In the genomic region with DNA sequence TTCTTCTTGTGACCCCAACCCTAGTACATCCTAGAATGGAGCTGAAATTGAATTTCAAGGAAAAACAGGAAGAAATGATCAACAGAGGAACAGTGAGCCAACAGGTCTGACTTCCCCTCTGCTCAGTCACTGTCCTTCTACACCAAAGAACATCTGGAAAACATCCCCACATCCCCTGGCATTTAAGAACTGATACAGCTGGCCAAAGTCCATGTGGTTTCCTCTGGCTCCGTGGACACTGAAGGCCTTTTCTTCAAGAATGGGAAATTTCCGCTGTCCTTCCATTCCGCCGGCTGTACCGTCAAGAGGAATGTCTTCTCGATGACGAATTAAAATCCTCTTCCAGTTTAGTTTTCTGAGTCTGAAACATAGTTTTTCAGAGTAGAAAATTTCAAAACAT, we compare ENCODE assay signal across 25 mouse cellular contexts. TPM values are rescaled to one million over a fixed set of nuclear protein-coding genes. Genes with fewer than 3 reads are reported as not detected.
DNase-seq lines count a peak whose midpoint lies in the region; ATAC-seq and TF ChIP-seq lines count a peak whose summit lies in the region.
"Had no signal": no experiment of that assay in that cellular context is flagged by ENCODE, and none has a peak within 500 bp of the region (broad histone marks: within the 10 kb centered on the region; RNA-seq: fewer than 3 reads in every experiment).

No protein-coding gene starts in this region.

- peak; percentile 38 for DNase-seq in heart, embryonic 10.5 days (ENCODE audit: low spot score)
- no peak for DNase-seq in heart, postnatal 36 days
- peak; percentile 83 for DNase-seq in midbrain, embryonic 11.5 days (ENCODE audit: low spot score, missing footprints)
- no peak for DNase-seq in gastrocnemius, adult 8-10 months (ENCODE audit: low spot score in 2 of 2)
- DNase-seq in gastrocnemius, adult 2 months = no peak
- DNase-seq: adrenal gland, adult 8-10 months; adrenal gland, postnatal 14 days; adrenal gland, postnatal 36 days; B cell, adult 2 months; cerebellum, adult 11-12 months; cerebellum, adult 2 months; cerebellum, adult 9-10 months; cerebellum, postnatal 10 days; cerebellum, postnatal 25 days had no signal

- H3K4me2 ChIP-seq in midbrain, embryonic 11.5 days = no peak overlapping the region
- H3K4me2 ChIP-seq in midbrain, embryonic 15.5 days = no peak overlapping the region
- H3K4me2 ChIP-seq: embryonic facial prominence, embryonic 12.5 days; forebrain, embryonic 13.5 days; forebrain, embryonic 15.5 days had no signal

- no peak for ATAC-seq in midbrain, embryonic 11.5 days (ENCODE audit: low FRiP score)
- ATAC-seq in midbrain, embryonic 15.5 days (replicated peaks) = no peak
- ATAC-seq: activated CD4-positive, CD25-positive, alpha-beta regulatory T cell, adult 4 months; CD4-positive, CD25-positive, alpha-beta regulatory T cell, adult 4 months; forebrain, embryonic 13.5 days; forebrain, embryonic 15.5 days; Patski had no signal

- intact Hi-C loops in heart, postnatal 36 days (cut with DNase I) = no loop called here
- intact Hi-C loops in gastrocnemius, adult 2 months (cut with DNase I) = no loop called here

- no peaks in the 10 kb centered on the region for H3K9me3 ChIP-seq in heart, embryonic 10.5 days
- H3K9me3 ChIP-seq in midbrain, embryonic 11.5 days (ENCODE audit: control insufficient read depth, low read length) = no peaks in the 10 kb centered on the region
- no peaks in the 10 kb centered on the region for H3K9me3 ChIP-seq in midbrain, embryonic 15.5 days
- H3K9me3 ChIP-seq: embryonic facial prominence, embryonic 10.5 days; embryonic facial prominence, embryonic 12.5 days; forebrain, embryonic 13.5 days; forebrain, embryonic 15.5 days; G1E had no signal

- H3K27ac ChIP-seq in heart, embryonic 10.5 days = no peak overlapping the region
- no peak overlapping the region for H3K27ac ChIP-seq in midbrain, embryonic 11.5 days (ENCODE audit: low read depth, low read length)
- no peak overlapping the region for H3K27ac ChIP-seq in midbrain, embryonic 15.5 days
- H3K27ac ChIP-seq in small intestine, adult 2 months (ENCODE audit: insufficient read depth, low read depth, low read length) = peak overlapping the region; percentile 93; the same call in 1 of the 2 replicates
- no peak overlapping the region for H3K27ac ChIP-seq in gastrocnemius, adult 2 months
- H3K27ac ChIP-seq: embryonic facial prominence, embryonic 10.5 days; embryonic facial prominence, embryonic 12.5 days; forebrain, embryonic 13.5 days; forebrain, embryonic 15.5 days had no signal

- no peak for TF ChIP-seq POLR2A in small intestine, adult 2 months (IDR thresholded peaks at IDR 0.05; ENCODE audit: low read depth, low read length)

- no peak overlapping the region for H3K4me3 ChIP-seq in heart, embryonic 10.5 days
- H3K4me3 ChIP-seq in midbrain, embryonic 11.5 days (ENCODE audit: low read depth, low read length) = no peak overlapping the region
- no peak overlapping the region for H3K4me3 ChIP-seq in midbrain, embryonic 15.5 days
- no peak overlapping the region for H3K4me3 ChIP-seq in small intestine, adult 2 months (ENCODE audit: low read depth, low read length)
- no peak overlapping the region for H3K4me3 ChIP-seq in gastrocnemius, adult 2 months
- H3K4me3 ChIP-seq: embryonic facial prominence, embryonic 10.5 days; embryonic facial prominence, embryonic 12.5 days; forebrain, embryonic 13.5 days; forebrain, embryonic 15.5 days had no signal

- no peaks in the 10 kb centered on the region for H3K27me3 ChIP-seq in heart, embryonic 10.5 days (ENCODE audit: insufficient read depth, poor library complexity, severe bottlenecking)
- H3K27me3 ChIP-seq in midbrain, embryonic 11.5 days (ENCODE audit: control insufficient read depth, insufficient read depth, low read length) = no peaks in the 10 kb centered on the region
- H3K27me3 ChIP-seq in midbrain, embryonic 15.5 days (replicated peaks) = no peaks in the 10 kb centered on the region
- no peaks in the 10 kb centered on the region for H3K27me3 ChIP-seq in small intestine, adult 2 months (ENCODE audit: control insufficient read depth, insufficient read depth, low read length)
- H3K27me3 ChIP-seq: CH12.LX; embryonic facial prominence, embryonic 12.5 days; forebrain, embryonic 13.5 days; forebrain, embryonic 15.5 days; Patski had no signal

- peaks cover 14% of the 10 kb centered on the region; the same call in 1 of the 2 replicates for H3K36me3 ChIP-seq in heart, embryonic 10.5 days
- no peaks in the 10 kb centered on the region for H3K36me3 ChIP-seq in midbrain, embryonic 11.5 days (ENCODE audit: control insufficient read depth, insufficient read depth, low read length)
- H3K36me3 ChIP-seq in midbrain, embryonic 15.5 days (replicated peaks) = no peaks in the 10 kb centered on the region
- H3K36me3 ChIP-seq in small intestine, adult 2 months (ENCODE audit: control insufficient read depth, insufficient read depth, low read length) = peaks cover 10% of the 10 kb centered on the region
- H3K36me3 ChIP-seq: embryonic facial prominence, embryonic 12.5 days; forebrain, embryonic 15.5 days had no signal

- no peak for TF ChIP-seq CTCF in small intestine, adult 2 months (IDR thresholded peaks at IDR 0.05; ENCODE audit: extremely low read depth, insufficient read length, insufficient replicate concordance, low read depth, low read length)
- TF ChIP-seq CTCF in gastrocnemius, adult 2 months (IDR thresholded peaks at IDR 0.05) = no peak

- peaks cover 7% of the 10 kb centered on the region for H3K4me1 ChIP-seq in heart, embryonic 10.5 days
- no peaks in the 10 kb centered on the region for H3K4me1 ChIP-seq in midbrain, embryonic 11.5 days (ENCODE audit: control insufficient read depth, insufficient read depth, low read length)
- peaks cover 14% of the 10 kb centered on the region for H3K4me1 ChIP-seq in midbrain, embryonic 15.5 days
- peaks cover 12% of the 10 kb centered on the region for H3K4me1 ChIP-seq in small intestine, adult 2 months (ENCODE audit: control insufficient read depth, insufficient read depth, insufficient read length, low read length)

- WGBS in heart, embryonic 10.5 days = 91% methylated on average over 7 of the region's 7 CpGs
- 96% methylated on average over 7 of the region's 7 CpGs for WGBS in midbrain, embryonic 11.5 days
- 95% methylated on average over 7 of the region's 7 CpGs for WGBS in midbrain, embryonic 15.5 days
- 81% methylated on average over 7 of the region's 7 CpGs for WGBS in small intestine, adult 2 months

- H3K9ac ChIP-seq in midbrain, embryonic 11.5 days (ENCODE audit: low read length) = no peak overlapping the region
- no peak overlapping the region for H3K9ac ChIP-seq in midbrain, embryonic 15.5 days
- H3K9ac ChIP-seq: embryonic facial prominence, embryonic 12.5 days; forebrain, embryonic 13.5 days; forebrain, embryonic 15.5 days had no signal

RNA-seq across cellular contexts. Expression of gene Ltn1, which starts 1.9 kb away (rescaled TPM):
- polyA plus RNA-seq in heart, embryonic 10.5 days (2016; fragmentation: Nextera tagmentation; extraction: Ambion mirVana) = 24.9 and 28.9 TPM in 2 replicates
- total RNA-seq in heart, postnatal 36 days (2021) = 10 to 100 TPM; 22.2 to 23.7 TPM
- 29.6 and 29.7 TPM in 2 replicates for polyA plus RNA-seq in midbrain, embryonic 11.5 days (2014; fragmentation: Nextera tagmentation; extraction: Ambion mirVana)
- polyA plus RNA-seq in midbrain, embryonic 15.5 days (2015; fragmentation: Nextera tagmentation; extraction: Ambion mirVana) = 24.5 and 26.5 TPM in 2 replicates
- polyA plus RNA-seq in small intestine, adult 2 months (2012; rRNA removed) = 1.3 and 2.2 TPM in 2 replicates
- total RNA-seq in gastrocnemius, adult 8-10 months (2022) = 10 to 100 TPM; 26.2 to 32.7 (median 28.6) TPM
- total RNA-seq in gastrocnemius, adult 2 months (2021) = 10 to 100 TPM; 26.3 to 28.9 TPM

RNA-seq across cellular contexts. Expression of gene Rwdd2b, which starts 6.1 kb away (rescaled TPM):
- polyA plus RNA-seq in heart, embryonic 10.5 days (2016; fragmentation: Nextera tagmentation; extraction: Ambion mirVana) = 11.8 and 13.6 TPM in 2 replicates
- 1 to 10 TPM; 4.8 to 6.2 TPM for total RNA-seq in heart, postnatal 36 days (2021)
- polyA plus RNA-seq in midbrain, embryonic 11.5 days (2014; fragmentation: Nextera tagmentation; extraction: Ambion mirVana) = 12.1 and 14.7 TPM in 2 replicates
- 14.4 and 16.5 TPM in 2 replicates for polyA plus RNA-seq in midbrain, embryonic 15.5 days (2015; fragmentation: Nextera tagmentation; extraction: Ambion mirVana)
- 10.2 and 33.3 TPM in 2 replicates for polyA plus RNA-seq in small intestine, adult 2 months (2012; rRNA removed)
- total RNA-seq in gastrocnemius, adult 8-10 months (2022) = 1 to 10 TPM; 1.7 to 2.0 (median 1.9) TPM
- 1 to 10 TPM; 2.1 to 2.4 TPM for total RNA-seq in gastrocnemius, adult 2 months (2021)

RNA-seq across cellular contexts. Expression of gene Usp16, which starts 20.2 kb away (rescaled TPM):
- polyA plus RNA-seq in heart, embryonic 10.5 days (2016; fragmentation: Nextera tagmentation; extraction: Ambion mirVana) = 36.2 and 38.6 TPM in 2 replicates
- 10 to 100 TPM; 36.4 to 38.7 TPM for total RNA-seq in heart, postnatal 36 days (2021)
- polyA plus RNA-seq in midbrain, embryonic 11.5 days (2014; fragmentation: Nextera tagmentation; extraction: Ambion mirVana) = 43.0 and 50.6 TPM in 2 replicates
- 49.5 and 49.8 TPM in 2 replicates for polyA plus RNA-seq in midbrain, embryonic 15.5 days (2015; fragmentation: Nextera tagmentation; extraction: Ambion mirVana)
- polyA plus RNA-seq in small intestine, adult 2 months (2012; rRNA removed) = 5.4 and 10.0 TPM in 2 replicates
- 10 to 100 TPM; 55.6 to 73.7 (median 58.3) TPM for total RNA-seq in gastrocnemius, adult 8-10 months (2022)
- 10 to 100 TPM; 53.3 to 56.1 TPM for total RNA-seq in gastrocnemius, adult 2 months (2021)

Comparison
In these comparisons a context has a peak if more than half of its experiments do, and no peak if none do; other contexts are left out.
1. DNase-seq: peak in heart, embryonic 10.5 days (single experiment) and midbrain, embryonic 11.5 days (single experiment); none in heart, postnatal 36 days (0 of 2), gastrocnemius, adult 8-10 months (0 of 2) and gastrocnemius, adult 2 months (single experiment).